Mouse (Mus musculus) heart, postnatal 0 days (tissue): ENCODE results near the gene Arhgef25. TPM values are rescaled to one million over a fixed set of nuclear protein-coding genes. Genes with fewer than 3 reads are reported as not detected.

ENCODE experiments used
- ATAC-seq: fragments of 200-750 bp; cut with Nextera tagmentation; 2 replicates; pipeline ENCODE4 v1.8.0; 2017; ENCODE audit warnings: low read depth, moderate number of reproducible peaks, moderate library complexity; ENCODE audit not compliant: insufficient read depth
- DNase-seq: peaks from one replicate; pipeline ENCODE4 v3.0.0-alpha.2; 2016; ENCODE audit warnings: low spot score
- H3K27ac ChIP-seq: fragments of 300-500 bp; sonication (generic); 2 replicates; pipeline ENCODE4 v1.5.1; 2014; ENCODE audit warnings: low read depth, mild to moderate bottlenecking
- H3K27me3 ChIP-seq: fragments of 300-500 bp; sonication (generic); 2 replicates; pipeline ENCODE4 v1.6.1; 2014; ENCODE audit warnings: low read length, mixed read lengths; ENCODE audit not compliant: control insufficient read depth, insufficient read depth
- H3K36me3 ChIP-seq: fragments of 300-500 bp; sonication (generic); replicated peaks from 2 replicates; pipeline ENCODE4 v1.6.1; 2014; ENCODE audit warnings: low read length, mixed read lengths; ENCODE audit not compliant: control insufficient read depth, insufficient read depth
- H3K4me1 ChIP-seq: fragments of 300-500 bp; sonication (generic); 2 replicates; pipeline ENCODE4 v1.6.1; 2014; ENCODE audit warnings: antibody characterized with exemption; ENCODE audit not compliant: control insufficient read depth, insufficient read depth
- H3K4me2 ChIP-seq: fragments of 300-500 bp; sonication (generic); 2 replicates; pipeline ENCODE4 v1.6.1; 2014; ENCODE audit warnings: low read depth, mild to moderate bottlenecking, low read length, moderate library complexity
- H3K4me3 ChIP-seq: fragments of 300-500 bp; sonication (generic); 2 replicates; pipeline ENCODE4 v1.5.1; 2014; ENCODE audit warnings: low read depth, low read length
- H3K9ac ChIP-seq: fragments of 300-500 bp; sonication (generic); replicated peaks from 2 replicates; pipeline ENCODE4 v1.6.1; 2014; ENCODE audit warnings: low read depth, low read length, mixed read lengths
- H3K9me3 ChIP-seq: fragments of 300-500 bp; sonication (generic); replicated peaks from 2 replicates; pipeline ENCODE4 v1.6.1; 2016; ENCODE audit warnings: low read length; ENCODE audit not compliant: control insufficient read depth
- CTCF ChIP-seq: IDR thresholded peaks from 2 replicates; pipeline ENCODE4 v1.5.1; 2016; ENCODE audit warnings: antibody characterized with exemption, control low read depth, low read depth
- EP300 ChIP-seq: IDR thresholded peaks from 2 replicates; pipeline ENCODE4 v1.6.1; 2016; ENCODE audit warnings: antibody characterized with exemption, low read depth
- WGBS: fragments of 180-500 bp; shearing (Covaris S2); extraction: QIAGEN DNeasy Blood & Tissue Kit; methylation state at CpG from one replicate; pipeline ENCODE4 v1.1.7; 2014; 5-methylcytosine and 5-hydroxymethylcytosine counted together
- polyA plus RNA-seq: library from polyadenylated mRNA; unstranded; fragments of >200 nt; fragmentation: Nextera tagmentation; extraction: Ambion mirVana; gene quantifications from 2 replicates; pipeline ENCODE4 v1.2.1, GENCODE M21; 2015
- total RNA-seq: library from RNA; depleted of rRNA; stranded (reverse); fragments of >200 nt; gene quantifications from 2 replicates; pipeline ENCODE4 v1.2.3, GENCODE M21; 2014; ENCODE audit warnings: low replicate concordance

Gene Arhgef25
- total and polyA plus RNA-seq, 2 experiments from 2014 or later = 10.0 to 44.2 TPM

DNA sequence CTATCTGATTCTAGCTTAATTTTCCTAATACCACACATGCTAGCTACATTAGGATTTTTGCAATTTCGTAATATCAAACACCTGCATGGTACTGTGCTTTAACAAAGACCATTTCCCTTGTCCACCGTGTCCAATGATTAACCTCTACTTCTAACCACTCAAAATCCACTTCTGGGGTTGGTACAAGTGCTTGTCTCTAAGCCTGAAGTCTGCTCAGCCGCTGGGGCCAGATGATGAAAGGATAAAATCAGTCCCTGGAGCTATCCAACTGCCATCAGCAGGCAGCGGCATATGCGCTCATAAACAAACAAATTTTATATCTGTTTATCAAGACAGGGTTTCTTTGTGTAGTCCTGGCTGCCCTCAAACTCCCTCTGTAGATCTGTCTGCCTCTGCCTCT lies 14.7 kb upstream of the Arhgef25 start:
- DNase-seq (no peak), ATAC-seq (no peak)
- Histone ChIP-seq H3K9ac (no peak overlapping the region), H3K4me1 (peaks cover 8% of the 10 kb centered on the region; the same call in 1 of the 2 replicates), H3K4me2 (no peak overlapping the region), H3K4me3 (no peak overlapping the region), H3K36me3 (peaks cover 65% of the 10 kb centered on the region), H3K9me3 (no peaks in the 10 kb centered on the region), H3K27me3 (no peaks in the 10 kb centered on the region), H3K27ac (no peak overlapping the region)
- TF ChIP-seq EP300 = no peak
- no peak for TF ChIP-seq CTCF
- 85% methylated on average over 5 of the region's 5 CpGs for WGBS

DNA sequence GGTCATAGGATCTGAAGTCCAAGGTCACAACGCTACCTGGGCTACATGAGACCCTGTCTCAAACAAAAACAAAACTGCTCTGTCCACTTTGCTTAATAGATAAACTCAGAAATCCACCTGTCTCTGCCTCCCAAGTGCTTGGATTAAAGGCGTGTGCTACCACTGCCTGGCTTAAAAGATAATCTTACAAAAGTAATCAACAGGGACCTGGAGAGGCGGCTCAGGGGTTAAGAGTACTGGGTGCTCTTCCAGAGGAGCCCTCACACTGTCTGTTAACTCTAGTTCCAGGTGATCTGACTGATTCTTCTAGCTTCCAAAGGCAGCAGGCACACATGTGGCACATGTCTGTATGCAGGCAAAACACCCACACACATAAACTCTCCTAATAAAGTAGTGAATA lies 13.2 kb upstream of the Arhgef25 start:
- Histone ChIP-seq H3K4me2 (no peak overlapping the region), H3K9ac (no peak overlapping the region), H3K9me3 (no peaks in the 10 kb centered on the region), H3K4me3 (no peak overlapping the region), H3K36me3 (peaks cover 75% of the 10 kb centered on the region), H3K27me3 (no peaks in the 10 kb centered on the region), H3K27ac (no peak overlapping the region), H3K4me1 (no peaks in the 10 kb centered on the region)
- 82% methylated on average over 3 of the region's 3 CpGs for WGBS
- ATAC-seq (no peak), DNase-seq (no peak)
- no peak for TF ChIP-seq CTCF

DNA sequence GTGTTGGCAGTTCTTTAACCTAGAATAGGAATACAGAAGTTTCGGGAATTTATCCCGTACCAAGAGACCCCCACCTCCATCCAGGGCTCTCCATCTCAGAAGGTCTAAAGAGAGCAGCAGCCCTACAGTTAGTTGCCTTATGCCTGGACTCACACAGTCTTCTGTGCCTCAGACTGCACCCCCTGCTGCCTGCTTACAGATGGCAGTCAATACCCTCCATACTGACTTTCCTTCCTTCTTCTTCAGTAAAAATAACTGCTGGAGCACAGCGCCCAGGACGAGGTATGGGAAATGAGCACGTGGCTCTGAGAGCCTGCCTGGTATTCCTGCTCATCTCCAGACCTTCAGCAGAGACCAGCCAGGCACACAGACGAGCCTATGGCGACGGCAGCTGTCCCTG lies 10.4 kb upstream of the Arhgef25 start:
- no peak for DNase-seq
- Histone ChIP-seq H3K9me3 (no peaks in the 10 kb centered on the region), H3K27ac (no peak overlapping the region), H3K4me1 (peaks cover 8% of the 10 kb centered on the region; the same call in 1 of the 2 replicates), H3K4me3 (no peak overlapping the region), H3K9ac (no peak overlapping the region), H3K27me3 (no peaks in the 10 kb centered on the region), H3K36me3 (peaks cover 57% of the 10 kb centered on the region), H3K4me2 (no peak overlapping the region)
- no peak for TF ChIP-seq EP300
- 0 out of 2 replicates have a peak, but pooled peaks have one; percentile 9 for TF ChIP-seq CTCF
- ATAC-seq = no peak
- 79% methylated on average over 8 of the region's 8 CpGs for WGBS

DNA sequence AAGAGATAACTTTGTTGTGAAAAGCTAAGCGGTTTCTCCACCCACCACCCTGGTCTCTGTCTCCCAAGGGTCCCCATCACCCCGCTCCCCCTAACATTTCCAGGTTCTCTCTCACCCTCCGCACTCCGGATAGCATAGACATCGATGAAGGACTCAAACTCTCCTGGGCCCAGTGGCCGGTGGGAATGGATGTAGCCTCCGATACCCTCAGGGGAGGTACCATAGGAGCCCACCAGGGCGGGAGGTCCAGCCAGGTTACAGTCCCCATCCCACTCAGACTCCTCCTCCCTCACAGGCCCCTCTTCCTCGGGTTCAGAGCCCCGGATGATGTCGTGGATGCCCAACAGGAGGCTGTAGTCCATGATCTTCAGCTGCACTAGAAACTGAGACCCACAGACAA lies 9.6 kb upstream of the Arhgef25 start:
- peaks cover 49% of the 10 kb centered on the region for H3K36me3 ChIP-seq
- no peak overlapping the region for H3K4me3 ChIP-seq
- TF ChIP-seq CTCF (no peak), EP300 (no peak)
- no peak overlapping the region for H3K4me2 ChIP-seq
- peaks cover 14% of the 10 kb centered on the region for H3K4me1 ChIP-seq
- no peaks in the 10 kb centered on the region for H3K27me3 ChIP-seq
- H3K9ac ChIP-seq = no peak overlapping the region
- WGBS = 87% methylated on average over 11 of the region's 11 CpGs
- no peak overlapping the region for H3K27ac ChIP-seq
- H3K9me3 ChIP-seq = no peaks in the 10 kb centered on the region
- ATAC-seq = no peak
- DNase-seq = no peak

DNA sequence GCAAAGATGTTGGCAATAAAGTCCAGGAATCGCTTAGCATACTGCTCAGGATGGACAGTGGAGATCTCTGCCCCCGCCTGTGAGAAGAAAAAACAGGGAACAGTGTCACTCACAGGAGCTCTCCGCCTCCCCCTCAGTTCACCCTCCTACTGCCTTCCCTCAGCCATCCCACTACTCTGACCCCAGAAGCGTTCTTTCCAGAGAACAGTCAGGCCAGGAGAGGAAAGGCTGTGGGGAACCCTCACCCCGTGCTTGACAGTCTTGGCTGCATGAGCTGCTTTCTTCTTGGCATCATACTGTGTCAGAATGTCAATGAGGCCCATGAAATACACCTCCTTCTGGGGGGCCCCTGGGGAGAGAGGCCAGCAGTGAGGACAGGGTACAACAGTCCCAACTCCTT lies 9.2 kb upstream of the Arhgef25 start:
- 71% methylated on average over 5 of the region's 5 CpGs for WGBS
- no peak for ATAC-seq
- Histone ChIP-seq H3K4me1 (peaks cover 14% of the 10 kb centered on the region), H3K9ac (no peak overlapping the region), H3K36me3 (peaks cover 48% of the 10 kb centered on the region), H3K27ac (no peak overlapping the region), H3K4me3 (no peak overlapping the region), H3K9me3 (no peaks in the 10 kb centered on the region), H3K27me3 (no peaks in the 10 kb centered on the region), H3K4me2 (no peak overlapping the region)
- TF ChIP-seq EP300 (no peak), CTCF (no peak)
- DNase-seq = no peak

DNA sequence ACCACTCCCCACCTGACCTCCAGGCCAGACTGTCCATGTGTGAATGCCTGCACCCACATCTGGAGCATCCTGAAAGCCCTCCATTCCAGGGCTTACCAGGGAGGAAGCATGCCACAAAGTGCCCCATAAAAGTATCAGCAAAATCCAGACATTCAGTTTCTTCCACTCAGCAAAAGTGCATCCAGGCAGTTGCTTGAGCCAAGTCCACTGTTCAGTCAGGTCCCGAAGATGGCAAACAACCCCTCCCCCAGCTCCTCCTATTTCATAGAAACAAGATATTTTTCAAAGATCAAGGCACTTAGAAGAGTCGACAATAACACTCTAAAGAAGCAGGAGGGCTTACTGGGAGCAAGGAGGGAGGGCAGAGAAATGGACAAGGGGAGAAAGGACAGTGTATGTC lies 8.6 kb upstream of the Arhgef25 start:
- no peak overlapping the region for H3K9ac ChIP-seq
- DNase-seq = no peak
- peaks cover 43% of the 10 kb centered on the region for H3K36me3 ChIP-seq
- WGBS = 49% methylated on average over 2 of the region's 2 CpGs
- ATAC-seq = no peak
- H3K4me3 ChIP-seq = no peak overlapping the region
- H3K4me1 ChIP-seq = peaks cover 14% of the 10 kb centered on the region
- H3K4me2 ChIP-seq = no peak overlapping the region
- no peaks in the 10 kb centered on the region for H3K27me3 ChIP-seq
- no peaks in the 10 kb centered on the region for H3K9me3 ChIP-seq
- no peak overlapping the region for H3K27ac ChIP-seq
- no peak for TF ChIP-seq CTCF
- TF ChIP-seq EP300 = no peak
